Mouse (Mus musculus) MEL (cell line): ENCODE measurements at regions not wholly inside any gene's neighbourhood (a gene's known extent, or its start where the extent isn't known, plus 50 kb on each side); places are given as distances from the start of the nearest gene placed in this dataset.

Experiments
- DNase-seq: peaks from one replicate; pipeline ENCODE4 v3.0.0; 2011; ENCODE audit warnings: low read depth, low spot score
- H3K27ac ChIP-seq: 2 replicates; pipeline ENCODE4 v1.5.1; 2012; ENCODE audit warnings: low read depth, mild to moderate bottlenecking, control low read depth, low read length, moderate library complexity; ENCODE audit not compliant: control insufficient read depth
- H3K27me3 ChIP-seq, 2 experiments: fragments of 150-350 bp in 1 of 2; sonication (generic) in 1 of 2; 2 replicates each; pipeline ENCODE4 v1.6.1; 2012; ENCODE audit warnings: low read length in 2 of 2, mild to moderate bottlenecking in 2 of 2, improper control_type of control experiment in 1 of 2, moderate library complexity in 1 of 2; ENCODE audit not compliant: insufficient read depth in 2 of 2, control insufficient read depth in 1 of 2
- H3K36me3 ChIP-seq, 2 experiments: 2 replicates each; pipeline ENCODE4 v1.6.1; 2012 to 2014; ENCODE audit warnings: low read length in 2 of 2, improper control_type of control experiment in 1 of 2, inconsistent platforms in 1 of 2, mild to moderate bottlenecking in 1 of 2; ENCODE audit not compliant: insufficient read depth in 2 of 2, control insufficient read depth in 1 of 2
- H3K4me1 ChIP-seq, 2 experiments: fragments of 150-350 bp in 1 of 2; sonication (generic) in 1 of 2; 2 replicates each; pipeline ENCODE4 v1.6.1; 2012; ENCODE audit warnings: low read length in 2 of 2, improper control_type of control experiment in 1 of 2, mild to moderate bottlenecking in 1 of 2; ENCODE audit not compliant: insufficient read depth in 2 of 2, control insufficient read depth in 1 of 2
- H3K4me3 ChIP-seq, 2 experiments: fragments of 150-350 bp in 1 of 2; sonication (generic) in 1 of 2; 2 replicates each; pipeline ENCODE4 v1.5.1; 2012; ENCODE audit warnings: low read depth in 2 of 2, low read length in 2 of 2, mild to moderate bottlenecking in 2 of 2, moderate library complexity in 2 of 2, control low read depth in 1 of 2, improper control_type of control experiment in 1 of 2; ENCODE audit not compliant: control insufficient read depth in 1 of 2, insufficient read depth in 1 of 2
- H3K79me2 ChIP-seq: 2 replicates; pipeline ENCODE4 v1.6.1; 2012; ENCODE audit warnings: mild to moderate bottlenecking, low read length, moderate library complexity; ENCODE audit not compliant: control insufficient read depth, poor library complexity, insufficient read depth
- H3K9ac ChIP-seq: 2 replicates; pipeline ENCODE4 v1.6.1; 2012; ENCODE audit warnings: low read depth, mild to moderate bottlenecking, control low read depth, low read length, moderate library complexity; ENCODE audit not compliant: control insufficient read depth, poor library complexity, severe bottlenecking
- H3K9me3 ChIP-seq: fragments of 150-350 bp; sonication (generic); replicated peaks from 2 replicates; pipeline ENCODE4 v1.6.1; 2012; ENCODE audit warnings: mild to moderate bottlenecking, low read length, improper control_type of control experiment, moderate library complexity; ENCODE audit not compliant: insufficient read depth
- BHLHE40 ChIP-seq: IDR thresholded peaks from 2 replicates; pipeline ENCODE4 v1.6.1; 2012; ENCODE audit warnings: low read depth, mild to moderate bottlenecking, inconsistent platforms, low read length, improper control_type of control experiment, borderline replicate concordance
- CHD1 ChIP-seq: IDR thresholded peaks from 2 replicates; pipeline ENCODE4 v1.6.1; 2012; ENCODE audit warnings: low read depth, mild to moderate bottlenecking, inconsistent platforms, low read length, improper control_type of control experiment
- E2F4 ChIP-seq: IDR thresholded peaks from 2 replicates; pipeline ENCODE4 v1.6.1; 2011; ENCODE audit warnings: low read depth, low read length, improper control_type of control experiment, borderline replicate concordance
- ELF1 ChIP-seq: IDR thresholded peaks from 2 replicates; pipeline ENCODE4 v1.6.1; 2014; ENCODE audit warnings: low read depth, mild to moderate bottlenecking, inconsistent platforms, low read length, improper control_type of control experiment, moderate library complexity
- EP300 ChIP-seq, 2 experiments: IDR thresholded peaks; 2 replicates each; pipeline ENCODE4 v1.6.1; 2011; ENCODE audit warnings: improper control_type of control experiment in 2 of 2, low read length in 2 of 2, low read depth in 1 of 2, mild to moderate bottlenecking in 1 of 2
- ETS1 ChIP-seq: IDR thresholded peaks from 2 replicates; pipeline ENCODE4 v1.6.1; 2012; ENCODE audit warnings: low read depth, mild to moderate bottlenecking, inconsistent platforms, low read length, improper control_type of control experiment, moderate library complexity
- GABPA ChIP-seq: IDR thresholded peaks from 2 replicates; pipeline ENCODE4 v1.6.1; 2012; ENCODE audit warnings: low read depth, mild to moderate bottlenecking, inconsistent platforms, low read length, improper control_type of control experiment, moderate library complexity
- GATA1 ChIP-seq: IDR thresholded peaks from 2 replicates; pipeline ENCODE4 v1.6.1; 2011; ENCODE audit warnings: low read depth, low read length, improper control_type of control experiment
- HCFC1 ChIP-seq: IDR thresholded peaks from 2 replicates; pipeline ENCODE4 v1.6.1; 2012; ENCODE audit warnings: low read depth, mild to moderate bottlenecking, inconsistent platforms, low read length, improper control_type of control experiment, moderate library complexity
- JUND ChIP-seq: IDR thresholded peaks from 2 replicates; pipeline ENCODE4 v1.6.1; 2011; ENCODE audit warnings: low read depth, mild to moderate bottlenecking, improper control_type of control experiment, low read length
- MAFK ChIP-seq: IDR thresholded peaks from 2 replicates; pipeline ENCODE4 v1.6.1; 2011; ENCODE audit warnings: low read depth, mild to moderate bottlenecking, low read length, improper control_type of control experiment, borderline replicate concordance
- MAX ChIP-seq: IDR thresholded peaks from 2 replicates; pipeline ENCODE4 v1.6.1; 2011; ENCODE audit warnings: low read length, improper control_type of control experiment
- MAZ ChIP-seq: IDR thresholded peaks from 2 replicates; pipeline ENCODE4 v1.6.1; 2012; ENCODE audit warnings: low read depth, mild to moderate bottlenecking, inconsistent platforms, low read length, improper control_type of control experiment
- MXI1 ChIP-seq: IDR thresholded peaks from 2 replicates; pipeline ENCODE4 v1.6.1; 2011; ENCODE audit warnings: mild to moderate bottlenecking, low read depth, low read length, improper control_type of control experiment
- MYB ChIP-seq: IDR thresholded peaks from 2 replicates; pipeline ENCODE4 v1.6.1; 2011; ENCODE audit warnings: mild to moderate bottlenecking, low read depth, low read length, improper control_type of control experiment
- MYC ChIP-seq: IDR thresholded peaks from 2 replicates; pipeline ENCODE4 v1.6.1; 2011; ENCODE audit warnings: low read depth, mild to moderate bottlenecking, low read length, improper control_type of control experiment, moderate library complexity
- NRF1 ChIP-seq: IDR thresholded peaks from 2 replicates; pipeline ENCODE4 v1.6.1; 2014; ENCODE audit warnings: low read depth, mild to moderate bottlenecking, inconsistent platforms, low read length, improper control_type of control experiment, moderate library complexity; ENCODE audit not compliant: poor library complexity, insufficient read depth, severe bottlenecking
- POLR2A ChIP-seq, 2 experiments: IDR thresholded peaks; 2 replicates each; pipeline ENCODE4 v1.6.1; 2011 to 2012; ENCODE audit warnings: low read length in 2 of 2, mild to moderate bottlenecking in 2 of 2, control low read depth in 1 of 2, improper control_type of control experiment in 1 of 2, low read depth in 1 of 2, moderate library complexity in 1 of 2; ENCODE audit not compliant: control insufficient read depth in 1 of 2, insufficient read depth in 1 of 2, poor library complexity in 1 of 2
- POLR2AphosphoS2 ChIP-seq: IDR thresholded peaks from 2 replicates; pipeline ENCODE4 v1.6.1; 2011; ENCODE audit warnings: low read length, improper control_type of control experiment
- RAD21 ChIP-seq: IDR thresholded peaks from 2 replicates; pipeline ENCODE4 v1.6.1; 2011; ENCODE audit warnings: mild to moderate bottlenecking, low read depth, low read length, improper control_type of control experiment
- RCOR1 ChIP-seq: IDR thresholded peaks from 2 replicates; pipeline ENCODE4 v1.6.1; 2012; ENCODE audit warnings: low read depth, mild to moderate bottlenecking, inconsistent platforms, low read length, improper control_type of control experiment
- SIN3A ChIP-seq: IDR thresholded peaks from 2 replicates; pipeline ENCODE4 v1.6.1; 2012; ENCODE audit warnings: low read length, improper control_type of control experiment, inconsistent platforms
- SMC3 ChIP-seq: IDR thresholded peaks from 2 replicates; pipeline ENCODE4 v1.6.1; 2011; ENCODE audit warnings: low read depth, low read length, improper control_type of control experiment
- TBP ChIP-seq: IDR thresholded peaks from 2 replicates; pipeline ENCODE4 v1.8.0; 2011; ENCODE audit warnings: low read depth, low read length, improper control_type of control experiment
- UBTF ChIP-seq: IDR thresholded peaks from 2 replicates; pipeline ENCODE4 v1.6.1; 2012; ENCODE audit warnings: low read depth, mild to moderate bottlenecking, inconsistent platforms, low read length, improper control_type of control experiment, moderate library complexity, borderline replicate concordance; ENCODE audit not compliant: insufficient read depth
- USF1 ChIP-seq: IDR thresholded peaks from 2 replicates; pipeline ENCODE4 v1.6.1; 2014; ENCODE audit warnings: low read depth, mild to moderate bottlenecking, inconsistent platforms, low read length, improper control_type of control experiment, moderate library complexity
- USF2 ChIP-seq, 2 experiments: IDR thresholded peaks; 2 replicates each; pipeline ENCODE4 v1.6.1; 2011 to 2012; ENCODE audit warnings: improper control_type of control experiment in 2 of 2, low read length in 2 of 2, borderline replicate concordance in 1 of 2, inconsistent platforms in 1 of 2, low read depth in 1 of 2, mild to moderate bottlenecking in 1 of 2; ENCODE audit not compliant: insufficient read depth in 1 of 2
- ZC3H11A ChIP-seq: IDR thresholded peaks from 2 replicates; pipeline ENCODE4 v1.6.1; 2012; ENCODE audit warnings: low read depth, mild to moderate bottlenecking, inconsistent platforms, low read length, improper control_type of control experiment
- ZKSCAN1 ChIP-seq: IDR thresholded peaks from 2 replicates; pipeline ENCODE4 v1.6.1; 2012; ENCODE audit warnings: low read depth, mild to moderate bottlenecking, inconsistent platforms, low read length, improper control_type of control experiment, moderate library complexity

GRCm38 (mm10) chr3:102586221-102586620 lies 116.5 kb downstream of the Ngf start:
- Histone ChIP-seq H3K27me3 (no peaks in the 10 kb centered on the region), H3K4me3 (no peak overlapping the region), H3K9me3 (no peaks in the 10 kb centered on the region), H3K36me3 (no peaks in the 10 kb centered on the region), H3K4me1 (no peaks in the 10 kb centered on the region), H3K79me2 (no peaks in the 10 kb centered on the region), H3K27ac (no peak overlapping the region), H3K9ac (no peak overlapping the region)
- no peak for DNase-seq
- TF ChIP-seq EP300 (IDR thresholded peaks at IDR 0.05; ENCODE audit: low read depth in 1 of 2, low read length in 2 of 2) = no peak
- TF ChIP-seq MYC = no peak
- TF ChIP-seq POLR2AphosphoS2 = no peak
- TF ChIP-seq MAFK = no peak
- TF ChIP-seq ZC3H11A = no peak
- no peak for TF ChIP-seq MAZ
- TF ChIP-seq CHD1 = no peak
- no peak for TF ChIP-seq MYB
- no peak for TF ChIP-seq TBP
- TF ChIP-seq USF1 = no peak
- no peak for TF ChIP-seq ETS1
- TF ChIP-seq USF2 (IDR thresholded peaks at IDR 0.05; ENCODE audit: borderline replicate concordance in 1 of 2, insufficient read depth in 1 of 2, low read depth in 1 of 2, low read length in 2 of 2) = no peak
- no peak for TF ChIP-seq BHLHE40
- TF ChIP-seq ZKSCAN1 = no peak
- TF ChIP-seq GABPA = no peak
- no peak for TF ChIP-seq MXI1
- no peak for TF ChIP-seq NRF1
- no peak for TF ChIP-seq POLR2A (IDR thresholded peaks at IDR 0.05; ENCODE audit: control insufficient read depth in 1 of 2, insufficient read depth in 1 of 2, low read depth in 1 of 2, low read length in 2 of 2, poor library complexity in 1 of 2)
- no peak for TF ChIP-seq HCFC1
- no peak for TF ChIP-seq SMC3

- H3K27ac ChIP-seq = no peak overlapping the region
- no peaks in the 10 kb centered on the region for H3K79me2 ChIP-seq
- no peaks in the 10 kb centered on the region for H3K9me3 ChIP-seq
- H3K4me3 ChIP-seq = no peak overlapping the region
- H3K27me3 ChIP-seq = no peaks in the 10 kb centered on the region
- no peak overlapping the region for H3K9ac ChIP-seq
- no peak for TF ChIP-seq POLR2A (IDR thresholded peaks at IDR 0.05; ENCODE audit: control insufficient read depth in 1 of 2, insufficient read depth in 1 of 2, low read depth in 1 of 2, low read length in 2 of 2, poor library complexity in 1 of 2)
- TF ChIP-seq POLR2AphosphoS2 = no peak
- TF ChIP-seq JUND = no peak
- TF ChIP-seq MAX = no peak
- no peak for TF ChIP-seq TBP
- TF ChIP-seq ELF1 = no peak
- TF ChIP-seq GATA1 = no peak
- TF ChIP-seq USF2 (IDR thresholded peaks at IDR 0.05; ENCODE audit: borderline replicate concordance in 1 of 2, insufficient read depth in 1 of 2, low read depth in 1 of 2, low read length in 2 of 2) = no peak
- TF ChIP-seq MYC = no peak
- TF ChIP-seq CHD1 = no peak
- TF ChIP-seq RAD21 = no peak
- no peak for TF ChIP-seq MYB
- TF ChIP-seq UBTF = no peak
- no peak for TF ChIP-seq RCOR1
- no peak for TF ChIP-seq SIN3A
- TF ChIP-seq E2F4 = no peak
- TF ChIP-seq GABPA = no peak
- TF ChIP-seq MAFK = no peak
- TF ChIP-seq EP300 (IDR thresholded peaks at IDR 0.05; ENCODE audit: low read depth in 1 of 2, low read length in 2 of 2) = no peak
- TF ChIP-seq MXI1 = no peak
- no peaks in the 10 kb centered on the region for H3K4me1 ChIP-seq
- no peaks in the 10 kb centered on the region for H3K36me3 ChIP-seq
- no peak for DNase-seq
Measured at GRCm38 (mm10) chr3:102592041-102592440, 122.3 kb downstream of the Ngf start.
